Mouse (Mus musculus) brain, embryonic 14.5 days (tissue): ENCODE measurements around the gene Gm2a. TPM values are rescaled to one million over a fixed set of nuclear protein-coding genes. Genes with fewer than 3 reads are reported as not detected.
"Not testable (repeated sequence)": the region's sequence is repeated elsewhere in the genome, so short reads cannot be mapped to it uniquely, and the experiment has no call there.

ENCODE experiments used
- DNase-seq: peaks from one replicate; pipeline ENCODE4 v3.0.0-alpha.2; 2011; ENCODE audit warnings: low read depth
- CTCF ChIP-seq: fragments of 200-500 bp; IDR thresholded peaks from 2 replicates; pipeline ENCODE4 v1.5.1; 2012; ENCODE audit warnings: inconsistent platforms, mild to moderate bottlenecking, moderate library complexity, borderline replicate concordance; ENCODE audit not compliant: insufficient read depth, insufficient read length; ENCODE audit errors: extremely low read depth
- POLR2A ChIP-seq: fragments of 200-500 bp; IDR thresholded peaks from 2 replicates; pipeline ENCODE4 v1.6.1; 2012; ENCODE audit warnings: mild to moderate bottlenecking, inconsistent platforms, borderline replicate concordance; ENCODE audit not compliant: poor library complexity, insufficient read depth, insufficient read length, severe bottlenecking; ENCODE audit errors: extremely low read depth
- polyA plus RNA-seq: library from polyadenylated mRNA; depleted of rRNA; stranded (reverse); fragments of >200 nt; gene quantifications from 2 replicates; pipeline ENCODE4 v1.2.3, GENCODE M21; 2012

Gm2a gene
- polyA plus RNA-seq, 1 experiment: 11.5 TPM

DNA sequence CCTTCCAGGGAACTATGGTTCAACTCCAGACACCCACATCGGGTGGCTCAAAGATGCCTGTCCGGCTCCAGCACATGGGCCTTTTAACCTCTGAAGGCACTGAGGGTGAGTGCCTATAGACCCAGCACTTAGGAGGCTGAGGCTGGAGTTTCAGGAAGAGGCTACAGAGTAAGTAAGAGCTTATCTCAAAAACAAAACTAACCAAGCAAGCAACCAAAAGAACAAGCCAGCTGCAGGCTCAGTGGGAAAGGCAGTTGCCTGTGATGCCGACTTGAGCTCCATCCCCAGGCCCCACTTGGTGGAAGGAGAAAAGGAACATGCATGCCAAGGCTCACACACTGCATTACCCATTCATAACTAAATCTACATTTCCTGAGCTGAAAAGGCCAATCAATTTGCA is 19.4 kb upstream of the Gm2a start:
- TF ChIP-seq POLR2A: no peak
- TF ChIP-seq CTCF: no peak

GRCm38 (mm10) chr11:55079180-55079579 is 18.7 kb upstream of the Gm2a start:
- no peak for TF ChIP-seq POLR2A
- no peak for TF ChIP-seq CTCF

More for the DNA sequence above, 19.4 kb upstream of the Gm2a start:
- no peak for DNase-seq

GRCm38 (mm10) chr11:55081206-55081605 is 16.7 kb upstream of the Gm2a start:
- DNase-seq: no peak
- TF ChIP-seq CTCF (no peak), POLR2A (no peak)

More at GRCm38 (mm10) chr11:55079180-55079579, 18.7 kb upstream of the Gm2a start:
- no peak for DNase-seq

DNA sequence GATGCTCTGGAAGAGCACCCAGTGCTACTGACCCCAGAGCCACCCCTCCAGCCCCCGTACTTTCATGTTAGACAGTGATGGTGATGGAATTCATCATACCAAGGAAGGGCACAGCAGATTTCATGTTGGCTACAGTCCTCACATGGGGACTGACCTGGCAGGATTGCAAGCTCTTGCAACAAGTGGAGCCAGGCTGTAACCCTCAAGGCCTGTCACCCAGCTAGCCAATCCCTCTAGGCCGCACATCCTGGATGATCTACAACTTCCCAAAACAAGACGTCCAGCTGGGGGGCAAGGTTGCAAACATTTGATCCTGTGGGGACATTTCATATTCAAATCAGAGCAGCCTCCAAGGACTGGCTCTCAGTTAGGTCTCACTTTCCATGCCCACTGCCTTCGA is 13.3 kb upstream of the Gm2a start:
- TF ChIP-seq CTCF (no peak), POLR2A (no peak)
- no peak for DNase-seq

GRCm38 (mm10) chr11:55085396-55085795 is 12.5 kb upstream of the Gm2a start:
- DNase-seq: no peak
- no peak for TF ChIP-seq POLR2A
- TF ChIP-seq CTCF: no peak

DNA sequence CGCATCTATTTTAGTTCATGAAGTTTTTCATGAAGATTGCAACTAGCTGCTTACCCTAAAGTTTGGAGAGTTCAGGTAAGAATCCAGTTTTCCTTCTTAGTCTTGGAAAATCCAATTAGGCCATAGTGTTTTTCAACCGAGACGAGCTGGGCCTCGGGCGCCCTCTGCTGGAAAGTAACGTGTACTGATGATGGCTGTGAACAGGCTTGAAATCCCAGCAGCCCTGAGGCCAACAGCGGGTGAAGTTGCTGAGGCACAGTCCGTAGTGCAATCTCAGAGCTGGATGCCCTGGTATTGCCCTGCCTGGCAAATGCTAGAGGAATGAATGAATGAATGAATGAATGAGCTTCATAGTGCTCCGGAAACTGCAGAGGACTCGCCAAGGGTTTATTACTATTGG is 10.9 kb upstream of the Gm2a start:
- TF ChIP-seq CTCF (peak; percentile 97), POLR2A (no peak)
- peak; percentile 87 for DNase-seq

DNA sequence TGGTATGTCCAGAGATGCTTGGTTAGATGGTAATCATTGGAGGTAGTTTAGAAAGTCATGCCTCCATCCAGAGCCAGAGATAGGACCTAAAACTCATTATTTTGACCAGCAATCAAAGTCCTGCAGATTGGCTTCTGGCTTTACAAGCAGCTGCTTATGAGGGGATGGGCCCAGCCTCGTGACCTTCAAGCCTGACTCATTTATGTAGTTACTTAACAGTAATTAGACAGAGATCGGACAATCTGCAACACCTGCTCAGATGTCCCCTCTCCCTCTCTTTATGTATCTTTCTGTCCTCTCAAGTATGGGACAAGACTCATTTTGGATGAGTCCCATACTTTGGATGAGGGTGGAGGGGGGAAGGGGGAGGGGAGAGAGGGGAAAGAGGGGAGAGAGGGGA is 8.0 kb upstream of the Gm2a start:
- TF ChIP-seq CTCF: no peak
- TF ChIP-seq POLR2A: no peak
- no peak for DNase-seq

DNA sequence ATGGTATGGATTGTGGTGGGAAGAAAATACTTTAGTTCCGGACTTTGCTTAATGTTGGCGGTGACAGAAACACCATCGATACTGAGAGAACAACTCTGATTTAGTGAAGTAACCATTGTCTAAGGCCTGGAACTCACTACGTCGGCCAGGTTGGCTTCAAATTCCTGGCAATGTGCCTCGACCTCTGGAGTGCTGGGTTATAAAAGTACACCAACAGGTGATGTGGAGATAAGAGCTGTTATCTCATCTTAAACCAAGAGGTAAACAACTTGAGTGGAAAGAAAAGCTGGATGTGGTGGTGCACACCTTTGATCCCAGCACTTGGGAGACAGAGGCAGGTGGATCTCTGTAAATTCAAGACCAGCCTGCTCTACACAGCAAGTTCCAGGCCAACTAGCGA is 4.8 kb upstream of the Gm2a start:
- TF ChIP-seq POLR2A (no peak), CTCF (no peak)
- no peak for DNase-seq

DNA sequence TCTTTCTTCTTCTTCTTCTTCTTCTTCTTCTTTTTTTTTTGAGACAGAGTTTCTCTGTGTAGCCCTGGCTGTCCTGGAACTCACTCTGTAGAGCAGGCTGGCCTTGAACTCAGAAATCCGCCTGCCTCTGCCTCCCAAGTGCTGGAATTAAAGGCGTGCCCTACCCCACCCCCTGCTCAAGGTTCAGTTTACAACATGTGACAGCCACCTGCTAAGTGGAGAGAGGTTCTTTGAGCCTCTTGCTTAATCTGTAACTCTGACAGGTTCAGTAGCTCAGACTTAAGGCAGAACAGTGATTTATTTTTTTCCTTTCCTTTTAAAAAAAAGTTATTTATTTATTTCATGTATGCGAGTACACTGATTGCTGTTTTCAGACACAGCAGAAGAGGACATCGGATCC is 1.6 kb upstream of the Gm2a start:
- DNase-seq: not testable (repeated sequence)

- TF ChIP-seq POLR2A: no peak
- no peak for TF ChIP-seq CTCF
- no peak for DNase-seq
These were observed 1.0 kb upstream of the Gm2a start for GRCm38 (mm10) chr11:55096731-55097462.

DNA sequence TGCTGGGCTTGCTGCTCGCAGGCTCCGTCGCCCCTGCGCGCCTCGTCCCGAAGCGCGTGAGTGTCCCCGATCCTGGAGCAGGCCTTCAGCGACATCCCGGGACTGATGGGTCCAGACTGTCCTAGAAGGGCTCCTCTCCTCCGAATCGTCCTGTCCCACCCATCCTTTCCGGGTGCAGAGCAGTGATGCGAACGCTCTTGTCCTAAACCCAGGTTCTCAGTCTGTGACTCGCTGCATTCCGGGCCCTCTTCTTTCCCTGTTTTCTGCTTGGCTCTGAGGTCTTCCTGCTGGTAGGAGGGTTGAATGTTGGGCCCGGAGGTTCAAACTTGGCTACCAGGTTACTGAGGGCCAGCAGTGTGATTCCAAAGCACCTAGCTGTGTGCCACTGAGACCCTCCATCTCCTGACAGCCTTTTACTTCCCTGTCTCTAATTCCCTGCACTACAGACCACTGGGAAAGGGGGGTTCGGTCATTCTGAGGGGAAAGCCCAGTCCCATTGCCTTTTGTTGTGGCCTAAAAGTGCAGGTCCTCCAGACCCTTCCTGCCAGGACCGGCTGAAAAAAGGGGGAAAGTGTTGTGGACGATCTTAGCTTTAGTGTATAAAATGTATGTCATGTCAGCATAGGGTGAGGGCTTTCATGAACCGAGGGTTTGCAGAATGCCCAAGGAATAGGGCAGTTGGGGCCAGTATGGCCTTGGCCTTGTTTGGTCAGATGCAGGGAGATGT is 437 bp downstream of the Gm2a start:
- DNase-seq: no peak
- TF ChIP-seq CTCF: no peak
- no peak for TF ChIP-seq POLR2A
